Mouse (Mus musculus) brain, embryonic 18.5 days (tissue): ENCODE results near the gene Pax4.

Experiments used
- DNase-seq: peaks from one replicate; pipeline ENCODE4 v3.0.0-alpha.2; 2012; ENCODE audit warnings: low read depth, low spot score

Gene Pax4

GRCm38 (mm10) chr6:28447937-28448336, 1.2 kb downstream of the Pax4 start:
- no peak for DNase-seq

- DNase-seq, result no peak
Measured at GRCm38 (mm10) chr6:28431538-28431855, 17.7 kb downstream of the Pax4 start.

GRCm38 (mm10) chr6:28430795-28431537, 18.2 kb downstream of the Pax4 start:
- DNase-seq, result no peak

GRCm38 (mm10) chr6:28429870-28430269, 19.3 kb downstream of the Pax4 start:
- no peak for DNase-seq

GRCm38 (mm10) chr6:28428290-28428689, 20.9 kb downstream of the Pax4 start, which contains the start of gene Gcc1:
Gcc1 (minus strand) TSS chr6:28428390.
- no peak for DNase-seq

- DNase-seq, result no peak
Measured at GRCm38 (mm10) chr6:28427096-28427839, 21.9 kb downstream of the Pax4 start, which contains the start of gene Fscn3. Fscn3 (plus strand) TSS chr6:28427789.

GRCm38 (mm10) chr6:28425019-28425418, 24.1 kb downstream of the Pax4 start:
- DNase-seq, result no peak

GRCm38 (mm10) chr6:28423767-28424695, 25.1 kb downstream of the Pax4 start:
- no peak for DNase-seq

GRCm38 (mm10) chr6:28423313-28423712, 25.8 kb downstream of the Pax4 start, which contains the start of gene Arf5:
Arf5 (plus strand) TSS chr6:28423560.
- DNase-seq, result peak; percentile 52

- no peak for DNase-seq
Measured at GRCm38 (mm10) chr6:28422651-28423290, 26.4 kb downstream of the Pax4 start.

GRCm38 (mm10) chr6:28421469-28422000, 27.6 kb downstream of the Pax4 start:
- peak; percentile 74 for DNase-seq

- DNase-seq, result no peak
Measured at GRCm38 (mm10) chr6:28420865-28421264, 28.3 kb downstream of the Pax4 start.

- no peak for DNase-seq
Measured at GRCm38 (mm10) chr6:28420361-28420760, 28.8 kb downstream of the Pax4 start.

GRCm38 (mm10) chr6:28419673-28420072, 29.5 kb downstream of the Pax4 start:
- DNase-seq, result no peak

GRCm38 (mm10) chr6:28418449-28418848, 30.7 kb downstream of the Pax4 start:
- no peak for DNase-seq

GRCm38 (mm10) chr6:28416981-28417380, 32.2 kb downstream of the Pax4 start:
- no peak for DNase-seq

GRCm38 (mm10) chr6:28411236-28411635, 37.9 kb downstream of the Pax4 start:
- no peak for DNase-seq

- no peak for DNase-seq
Measured at GRCm38 (mm10) chr6:28410053-28410452, 39.1 kb downstream of the Pax4 start.

- DNase-seq, result no peak
Measured at GRCm38 (mm10) chr6:28399791-28400190, 49.4 kb downstream of the Pax4 start.

- DNase-seq, result no peak
Measured at GRCm38 (mm10) chr6:28398726-28399125, 50.4 kb downstream of the Pax4 start.

GRCm38 (mm10) chr6:28397681-28398203, 51.4 kb downstream of the Pax4 start, which contains the start of gene Zfp800:
Zfp800 (minus strand) TSS chr6:28398005.
- no peak for DNase-seq
